Mouse (Mus musculus): Measurements from ENCODE around the gene Slc6a15.

DNA sequence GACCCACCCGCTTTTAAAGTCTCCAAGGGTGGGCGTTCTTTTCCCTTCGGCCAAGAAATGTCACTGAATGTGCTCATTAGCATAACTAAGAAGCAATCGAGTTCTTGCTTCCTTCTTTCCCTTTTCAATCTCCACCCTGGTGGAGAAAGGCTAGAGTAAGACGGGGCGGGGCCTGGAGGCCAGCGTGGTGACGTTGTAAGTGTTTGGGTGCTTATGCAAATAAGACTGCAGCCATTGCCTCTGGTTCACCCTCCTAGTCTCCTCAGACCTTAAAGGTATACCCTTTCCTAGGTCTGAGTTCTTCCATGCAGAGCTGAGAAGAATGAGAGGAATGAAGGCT is 1.5 kb downstream of the Slc6a15 start:
- TF ChIP-seq CTCF (IDR thresholded peaks at IDR 0.05; ENCODE audit: control insufficient read depth, insufficient read depth, insufficient read length) (no peak), MAX (IDR thresholded peaks at IDR 0.05) (no peak), MYOD1 (IDR thresholded peaks at IDR 0.05; ENCODE audit: control insufficient read depth, insufficient read length, low read depth) (no peak), USF1 (IDR thresholded peaks at IDR 0.05; ENCODE audit: low read depth) (no peak), MYOG (IDR thresholded peaks at IDR 0.05; ENCODE audit: control insufficient read depth, extremely low read depth, insufficient read length) (no peak)

All from C2C12 (cell line).